Mouse (Mus musculus) midbrain, postnatal 0 days (tissue): ENCODE measurements around the gene Actn4. TPM values are rescaled to one million over a fixed set of nuclear protein-coding genes. Genes with fewer than 3 reads are reported as not detected.
A peak's percentile ranks its signal among the peaks of the same experiment; 100 is the strongest.

ENCODE experiments used
- ATAC-seq: fragments of 200-750 bp; cut with Nextera tagmentation; 2 replicates; pipeline ENCODE4 v1.8.0; 2017; ENCODE audit warnings: moderate number of reproducible peaks, mild to moderate bottlenecking, moderate TSS enrichment, moderate library complexity; ENCODE audit not compliant: low FRiP score
- DNase-seq: peaks from one replicate; pipeline ENCODE4 v3.0.0-alpha.2; 2015; ENCODE audit warnings: low spot score
- H3K27ac ChIP-seq: fragments of 300-500 bp; sonication (generic); 2 replicates; pipeline ENCODE4 v1.5.1; 2014; ENCODE audit warnings: low read depth, mild to moderate bottlenecking, low read length, mixed read lengths
- H3K27me3 ChIP-seq: fragments of 300-500 bp; sonication (generic); 2 replicates; pipeline ENCODE4 v1.6.1; 2014; ENCODE audit warnings: low read length, control low read depth, mixed read lengths; ENCODE audit not compliant: insufficient read depth
- H3K36me3 ChIP-seq: fragments of 300-500 bp; sonication (generic); 2 replicates; pipeline ENCODE4 v1.6.1; 2014; ENCODE audit warnings: low read length, control low read depth, mixed read lengths; ENCODE audit not compliant: insufficient read depth
- H3K4me1 ChIP-seq: fragments of 300-500 bp; sonication (generic); 2 replicates; pipeline ENCODE4 v1.6.1; 2014; ENCODE audit warnings: mild to moderate bottlenecking, control low read depth, antibody characterized with exemption, low read length, mixed read lengths; ENCODE audit not compliant: insufficient read depth
- H3K4me2 ChIP-seq: fragments of 300-500 bp; sonication (generic); 2 replicates; pipeline ENCODE4 v1.6.1; 2014; ENCODE audit warnings: low read depth, mild to moderate bottlenecking, low read length, mixed read lengths; ENCODE audit not compliant: poor library complexity, severe bottlenecking
- H3K4me3 ChIP-seq: fragments of 300-500 bp; sonication (generic); 2 replicates; pipeline ENCODE4 v1.5.1; 2014; ENCODE audit warnings: low read depth, mild to moderate bottlenecking, low read length, moderate library complexity
- H3K9ac ChIP-seq: fragments of 300-500 bp; sonication (generic); replicated peaks from 2 replicates; pipeline ENCODE4 v1.6.1; 2014; ENCODE audit warnings: mild to moderate bottlenecking, low read length, moderate library complexity, mixed read lengths; ENCODE audit not compliant: poor library complexity, severe bottlenecking
- H3K9me3 ChIP-seq: fragments of 300-500 bp; sonication (generic); 2 replicates; pipeline ENCODE4 v1.6.1; 2016; ENCODE audit warnings: low read length, control low read depth
- CTCF ChIP-seq: IDR thresholded peaks from 2 replicates; pipeline ENCODE4 v1.5.1; 2016; ENCODE audit warnings: antibody characterized with exemption, mild to moderate bottlenecking
- WGBS: fragments of 180-500 bp; shearing (Covaris S2); extraction: QIAGEN DNeasy Blood & Tissue Kit; methylation state at CpG from one replicate; pipeline ENCODE4 v1.1.7; 2014; 5-methylcytosine and 5-hydroxymethylcytosine counted together
- polyA plus RNA-seq: library from polyadenylated mRNA; unstranded; fragments of >200 nt; fragmentation: Nextera tagmentation; extraction: Ambion mirVana; gene quantifications from 2 replicates; pipeline ENCODE4 v1.2.1, GENCODE M21; 2015
- total RNA-seq: library from RNA; depleted of rRNA; stranded (reverse); fragments of >200 nt; gene quantifications from 2 replicates; pipeline ENCODE4 v1.2.3, GENCODE M21; 2014

Gene Actn4
- total and polyA plus RNA-seq, 2 experiments from 2014 or later, result 74.7 to 101 TPM

DNA sequence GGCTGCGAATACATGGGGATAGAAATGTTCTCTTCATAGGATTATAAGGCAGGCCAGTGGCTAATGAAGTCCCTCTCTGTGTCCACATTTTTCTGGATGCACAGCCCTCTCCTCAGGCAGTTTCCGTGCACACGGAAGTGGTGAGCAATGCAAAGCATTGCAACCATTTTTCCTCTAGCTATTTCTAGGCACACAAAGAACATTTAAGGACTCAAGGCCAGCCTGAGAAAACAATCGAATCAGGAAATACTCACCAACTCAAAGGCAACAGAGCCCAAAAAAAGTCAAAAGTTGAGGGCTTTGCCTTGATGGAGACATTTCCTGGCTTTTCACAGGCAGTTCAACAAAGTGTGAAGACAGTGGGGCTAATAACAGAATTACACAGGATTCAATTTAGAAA, 21.0 kb downstream of the Actn4 start:
- no peaks in the 10 kb centered on the region; the same call in 1 of the 2 replicates for H3K4me1 ChIP-seq
- ATAC-seq, result no peak
- H3K27ac ChIP-seq, result no peak overlapping the region
- H3K4me3 ChIP-seq, result no peak overlapping the region
- TF ChIP-seq CTCF, result no peak
- H3K9me3 ChIP-seq, result no peaks in the 10 kb centered on the region
- no peak overlapping the region for H3K4me2 ChIP-seq
- H3K9ac ChIP-seq, result no peak overlapping the region
- no peaks in the 10 kb centered on the region for H3K36me3 ChIP-seq
- WGBS, result 76% methylated on average over 4 of the region's 4 CpGs
- no peaks in the 10 kb centered on the region for H3K27me3 ChIP-seq
- DNase-seq, result no peak

DNA sequence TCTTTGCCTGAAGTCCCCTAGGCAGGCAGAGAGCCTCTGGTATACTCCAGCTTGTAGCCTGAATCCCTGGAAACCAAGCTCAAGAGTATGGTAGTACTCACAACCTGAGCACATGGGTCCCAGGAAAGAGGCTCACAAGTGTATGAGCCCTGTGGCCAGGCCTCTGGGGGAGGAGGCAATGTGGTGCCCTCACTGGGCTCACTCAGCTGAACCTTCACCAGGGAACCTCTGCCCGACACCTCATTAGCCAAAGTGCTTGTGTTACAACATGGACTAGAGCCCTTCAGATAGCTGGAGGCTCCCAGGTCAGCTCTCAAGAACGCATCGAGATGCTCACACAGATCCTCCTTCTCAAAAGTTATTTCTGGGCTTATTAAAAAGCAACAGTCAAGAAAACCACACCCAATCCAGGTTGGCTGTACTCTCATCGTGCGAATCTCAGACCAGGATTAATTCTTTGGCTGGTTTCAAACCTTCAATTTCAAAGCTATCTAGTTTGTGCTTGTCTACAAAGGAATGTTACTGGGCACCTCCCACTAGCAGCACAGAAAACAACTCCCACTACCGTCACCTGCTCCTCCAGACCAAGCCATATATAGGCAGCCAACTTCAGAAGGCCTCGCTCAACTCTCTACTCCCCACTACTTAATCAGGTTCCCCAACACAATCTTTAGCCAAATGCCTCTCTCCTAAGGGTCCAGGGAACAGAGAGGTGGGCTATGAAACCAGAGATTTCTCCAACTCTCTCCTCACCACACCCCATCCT, 22.5 kb downstream of the Actn4 start:
- 91% methylated on average over 7 of the region's 7 CpGs for WGBS
- no peak overlapping the region for H3K4me3 ChIP-seq
- H3K9me3 ChIP-seq, result no peaks in the 10 kb centered on the region
- DNase-seq, result no peak
- H3K27ac ChIP-seq, result no peak overlapping the region
- no peak for TF ChIP-seq CTCF
- H3K36me3 ChIP-seq, result no peaks in the 10 kb centered on the region
- no peaks in the 10 kb centered on the region for H3K27me3 ChIP-seq
- no peak for ATAC-seq
- no peak overlapping the region for H3K4me2 ChIP-seq
- no peaks in the 10 kb centered on the region; the same call in 1 of the 2 replicates for H3K4me1 ChIP-seq
- H3K9ac ChIP-seq, result no peak overlapping the region

GRCm38 (mm10) chr7:28938654-28939053, 23.5 kb downstream of the Actn4 start:
- Histone ChIP-seq H3K36me3 (no peaks in the 10 kb centered on the region), H3K4me3 (no peak overlapping the region), H3K9ac (no peak overlapping the region), H3K27me3 (no peaks in the 10 kb centered on the region), H3K4me1 (no peaks in the 10 kb centered on the region; the same call in 1 of the 2 replicates), H3K4me2 (no peak overlapping the region), H3K9me3 (no peaks in the 10 kb centered on the region), H3K27ac (no peak overlapping the region)
- TF ChIP-seq CTCF, result 0 out of 2 replicates have a peak, but pooled peaks have one; percentile 11
- DNase-seq (peak; percentile 47), ATAC-seq (peak; percentile 71)
- 67% methylated on average over 4 of the region's 4 CpGs for WGBS

GRCm38 (mm10) chr7:28936787-28937186, 25.4 kb downstream of the Actn4 start:
- WGBS, result 57% methylated on average over 4 of the region's 4 CpGs
- DNase-seq (no peak), ATAC-seq (no peak)
- H3K27me3 ChIP-seq, result no peaks in the 10 kb centered on the region
- no peak overlapping the region for H3K4me2 ChIP-seq
- H3K4me3 ChIP-seq, result no peak overlapping the region
- no peak overlapping the region for H3K27ac ChIP-seq
- H3K9me3 ChIP-seq, result no peaks in the 10 kb centered on the region
- no peak overlapping the region for H3K9ac ChIP-seq
- TF ChIP-seq CTCF, result no peak
- no peaks in the 10 kb centered on the region; the same call in 1 of the 2 replicates for H3K4me1 ChIP-seq
- H3K36me3 ChIP-seq, result no peaks in the 10 kb centered on the region

DNA sequence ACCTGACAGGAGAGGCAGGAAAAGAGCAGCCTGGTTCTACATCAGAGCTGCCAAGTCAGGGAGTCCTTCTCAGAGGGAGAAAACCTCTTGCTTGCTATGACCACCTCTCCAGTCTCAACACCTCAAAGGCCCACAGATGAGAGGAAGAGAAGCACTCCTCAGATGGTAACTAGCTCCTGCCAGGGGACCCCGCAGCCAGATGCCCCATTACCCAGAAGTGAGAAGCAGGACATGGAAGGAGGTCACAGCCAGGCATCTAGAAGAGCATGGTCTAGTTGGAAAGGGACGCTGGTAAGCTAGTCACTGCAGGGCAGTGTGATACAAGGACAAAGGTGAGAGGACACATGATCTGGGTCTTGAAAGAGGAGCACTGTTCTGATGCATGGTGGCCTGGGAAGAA, 28.3 kb downstream of the Actn4 start:
- ATAC-seq, result no peak
- Histone ChIP-seq H3K27ac (no peak overlapping the region), H3K9me3 (no peaks in the 10 kb centered on the region), H3K4me3 (no peak overlapping the region), H3K27me3 (no peaks in the 10 kb centered on the region), H3K36me3 (no peaks in the 10 kb centered on the region), H3K4me1 (no peaks in the 10 kb centered on the region), H3K4me2 (no peak overlapping the region), H3K9ac (no peak overlapping the region)
- DNase-seq, result no peak
- TF ChIP-seq CTCF, result no peak
- WGBS, result 93% methylated on average over 2 of the region's 2 CpGs

DNA sequence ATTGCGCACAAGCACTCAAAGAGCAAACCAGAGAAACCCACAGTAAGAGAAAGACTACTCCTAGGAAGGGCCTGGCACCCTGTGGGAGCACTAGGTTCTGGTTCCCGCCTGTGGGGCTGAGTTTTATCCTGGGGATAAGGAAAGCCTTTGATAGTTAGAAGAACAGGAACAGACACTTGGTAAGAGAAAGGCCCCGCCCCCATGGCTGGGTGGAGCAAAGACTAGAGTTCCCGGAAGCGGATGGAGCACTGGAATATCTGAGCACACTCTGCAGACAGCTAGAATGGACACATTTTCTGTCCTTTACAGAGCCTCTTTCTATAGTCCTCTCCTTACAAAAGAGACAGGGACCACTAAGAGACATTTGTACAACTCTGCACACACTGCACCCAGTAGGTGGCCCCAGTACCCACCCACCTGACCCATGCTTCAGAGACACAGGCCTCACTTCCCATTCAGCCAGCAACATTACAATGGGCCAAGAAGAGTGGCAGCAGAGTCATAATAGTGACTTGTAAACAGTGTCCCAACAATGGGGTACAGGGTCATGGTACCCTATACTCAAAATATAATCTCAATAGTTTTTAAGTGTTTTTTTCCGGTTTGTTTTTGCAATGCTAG, 29.6 kb downstream of the Actn4 start:
- Histone ChIP-seq H3K4me3 (no peak overlapping the region), H3K9ac (no peak overlapping the region), H3K4me2 (no peak overlapping the region), H3K36me3 (no peaks in the 10 kb centered on the region), H3K4me1 (no peaks in the 10 kb centered on the region), H3K9me3 (no peaks in the 10 kb centered on the region), H3K27ac (no peak overlapping the region), H3K27me3 (no peaks in the 10 kb centered on the region)
- 81% methylated on average over 6 of the region's 6 CpGs for WGBS
- ATAC-seq (no peak), DNase-seq (no peak)
- TF ChIP-seq CTCF, result no peak
